Mouse (Mus musculus): ENCODE measurements around the gene Gcnt2.
"Not testable (repeated sequence)": the region's sequence is repeated elsewhere in the genome, so short reads cannot be mapped to it uniquely, and the experiment has no call there.

DNA sequence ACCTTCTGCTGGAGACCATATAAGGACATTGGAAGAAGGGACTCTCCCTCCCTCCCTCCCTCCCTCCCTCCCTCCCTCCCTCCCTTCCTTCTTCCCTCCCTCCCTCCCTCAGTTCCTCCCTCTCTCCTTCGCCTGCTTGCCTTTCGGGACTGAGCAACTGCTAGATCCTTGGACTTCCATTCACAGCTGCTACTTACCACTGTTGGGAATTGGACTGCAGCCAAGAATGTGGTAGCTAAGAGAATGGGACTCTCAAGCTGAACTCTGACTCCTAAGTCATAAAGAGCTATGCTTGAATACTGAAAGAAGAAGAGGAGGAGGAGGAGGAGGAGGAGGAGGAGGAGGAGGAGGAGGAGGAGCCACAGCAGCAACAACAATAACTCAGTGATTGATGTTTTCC lies 72.3 kb downstream of the Gcnt2 start:
- not testable (repeated sequence) for TF ChIP-seq CTCF (IDR thresholded peaks at IDR 0.05; ENCODE audit: low read depth, low read length); POLR2A (IDR thresholded peaks at IDR 0.05; ENCODE audit: insufficient read depth, low read length)

Data from ES-Bruce4 (cell line).